Mouse (Mus musculus) kidney, adult 2 months (tissue): ENCODE results near the gene Hoxb8. TPM values are rescaled to one million over a fixed set of nuclear protein-coding genes. Genes with fewer than 3 reads are reported as not detected.

Experiments
- DNase-seq: peaks from one replicate; pipeline ENCODE4 v3.0.0; 2021
- H3K27ac ChIP-seq: fragments of 200-500 bp; 2 replicates; pipeline ENCODE4 v1.5.1; 2012; ENCODE audit warnings: low read depth, low read length, control low read depth, inconsistent platforms; ENCODE audit not compliant: insufficient read depth
- H3K27me3 ChIP-seq: fragments of 200-500 bp; replicated peaks from 2 replicates; pipeline ENCODE4 v1.6.1; 2012; ENCODE audit warnings: mild to moderate bottlenecking, moderate library complexity, low read length, inconsistent platforms; ENCODE audit not compliant: control insufficient read depth, insufficient read depth
- H3K36me3 ChIP-seq: fragments of 200-500 bp; 2 replicates; pipeline ENCODE4 v1.6.1; 2012; ENCODE audit warnings: mild to moderate bottlenecking, moderate library complexity, low read length, inconsistent platforms; ENCODE audit not compliant: control insufficient read depth, insufficient read depth
- H3K4me1 ChIP-seq: fragments of 200-500 bp; 2 replicates; pipeline ENCODE4 v1.6.1; 2011; ENCODE audit warnings: low read length; ENCODE audit not compliant: control insufficient read depth, insufficient read depth
- H3K4me3 ChIP-seq: fragments of 200-500 bp; 2 replicates; pipeline ENCODE4 v1.5.1; 2011; ENCODE audit warnings: mild to moderate bottlenecking, low read depth, low read length, control low read depth; ENCODE audit not compliant: insufficient read depth
- CTCF ChIP-seq: fragments of 200-500 bp; conservative IDR thresholded peaks from 2 replicates; pipeline ENCODE4 v1.5.1; 2011; ENCODE audit warnings: low read depth, mild to moderate bottlenecking, control low read depth, low read length, moderate library complexity, mixed read lengths; ENCODE audit not compliant: insufficient read depth, insufficient read length
- POLR2A ChIP-seq: fragments of 200-500 bp; IDR thresholded peaks from one replicate; pipeline ENCODE4 v1.6.1; 2011; ENCODE audit warnings: low read depth, low read length, control low read depth
- WGBS: fragments of 180-500 bp; shearing (Covaris S2); methylation state at CpG from one replicate; pipeline ENCODE4 v1.1.7; 2018; 5-methylcytosine and 5-hydroxymethylcytosine counted together
- polyA plus RNA-seq: library from polyadenylated mRNA; depleted of rRNA; stranded (reverse); fragments of >200 nt; gene quantifications from 2 replicates; pipeline ENCODE4 v1.2.3, GENCODE M21; 2012

Gene Hoxb8
- polyA plus RNA-seq, 1 experiment: 51.7 TPM

DNA sequence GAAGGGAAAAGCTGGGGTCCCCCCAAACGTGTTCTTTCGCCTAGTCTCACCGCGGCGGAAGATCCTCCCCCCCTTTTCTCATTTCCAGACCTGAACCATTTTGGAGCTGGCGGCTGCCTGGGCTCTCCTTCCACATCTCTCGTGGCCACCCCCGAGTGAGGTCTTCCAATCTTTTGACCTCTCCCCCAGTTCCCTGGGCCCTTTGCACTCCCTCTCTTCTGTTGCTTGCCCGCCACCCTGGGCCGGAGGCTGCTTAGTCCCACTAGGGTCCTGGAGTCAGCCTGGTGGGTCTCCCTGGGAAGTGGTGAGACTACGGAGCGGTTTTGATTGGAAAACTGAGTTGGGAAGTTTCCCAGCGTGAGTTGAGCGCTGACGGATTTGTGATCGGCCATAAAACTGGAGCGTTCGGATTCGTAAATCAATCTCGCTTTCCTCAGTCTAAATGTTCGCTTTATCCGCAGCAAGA lies 44.1 kb downstream of the Hoxb8 start:
- Histone ChIP-seq H3K27ac (peak overlapping the region; percentile 73), H3K36me3 (peaks cover under 1% of the 10 kb centered on the region; the same call in 1 of the 2 replicates), H3K4me3 (no peak overlapping the region), H3K4me1 (0 out of 2 replicates have a peak, but pooled peaks cover 7% of the 10 kb centered on the region), H3K27me3 (no peaks in the 10 kb centered on the region)
- no peak for DNase-seq
- WGBS: 55% methylated on average over 22 of the region's 22 CpGs
- no peak for TF ChIP-seq CTCF
- TF ChIP-seq POLR2A: no peak

DNA sequence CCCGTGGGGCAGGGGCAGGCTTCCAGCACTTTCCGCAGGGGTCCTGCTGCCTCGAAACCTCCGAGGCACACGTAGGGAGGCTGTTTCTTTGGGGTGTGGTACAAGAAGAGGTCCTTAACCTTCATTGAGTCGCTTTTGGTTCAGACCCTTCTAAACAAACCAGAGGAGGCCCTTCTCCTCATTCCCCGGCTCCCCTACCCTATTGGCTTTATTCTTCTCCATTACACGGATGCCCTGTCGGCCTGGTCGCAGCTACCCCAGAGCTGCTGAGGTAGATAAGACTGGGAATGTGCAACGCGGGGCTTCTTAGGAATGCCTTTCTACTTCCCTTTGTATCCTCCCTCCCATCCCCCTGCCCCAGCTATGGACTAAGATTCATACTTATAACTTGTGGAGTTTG lies 45.0 kb downstream of the Hoxb8 start:
- TF ChIP-seq CTCF (no peak), POLR2A (no peak)
- Histone ChIP-seq H3K4me1 (peaks cover 9% of the 10 kb centered on the region), H3K27ac (peak overlapping the region; percentile 15), H3K4me3 (no peak overlapping the region), H3K36me3 (no peaks in the 10 kb centered on the region; the same call in 1 of the 2 replicates), H3K27me3 (no peaks in the 10 kb centered on the region)
- WGBS: 58% methylated on average over 12 of the region's 12 CpGs
- DNase-seq: no peak

DNA sequence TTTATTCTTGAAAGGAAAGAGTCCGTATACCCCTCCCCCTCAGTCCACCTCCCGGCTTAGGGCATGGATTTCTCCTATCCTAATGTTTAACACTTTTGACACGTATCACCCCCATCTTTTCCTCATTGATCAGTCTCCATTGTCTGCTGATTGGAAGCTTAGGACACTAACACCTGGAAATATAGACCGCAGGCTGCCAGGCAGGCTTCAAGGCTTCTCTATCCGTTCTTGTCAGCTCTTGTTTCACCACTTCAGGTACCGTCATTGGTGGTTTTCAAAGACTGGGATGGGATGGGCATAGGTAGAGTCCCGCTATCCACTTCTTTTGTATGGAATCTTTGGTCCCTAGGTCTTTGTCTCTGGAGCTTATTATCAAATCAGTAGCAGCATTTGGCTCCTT lies 45.4 kb downstream of the Hoxb8 start:
- Histone ChIP-seq H3K27ac (peak overlapping the region; percentile 15; the same call in 1 of the 2 replicates), H3K4me1 (peaks cover 13% of the 10 kb centered on the region), H3K4me3 (no peak overlapping the region), H3K27me3 (no peaks in the 10 kb centered on the region), H3K36me3 (no peaks in the 10 kb centered on the region; the same call in 1 of the 2 replicates)
- no peak for TF ChIP-seq POLR2A
- WGBS: 74% methylated on average over 7 of the region's 7 CpGs
- no peak for DNase-seq

DNA sequence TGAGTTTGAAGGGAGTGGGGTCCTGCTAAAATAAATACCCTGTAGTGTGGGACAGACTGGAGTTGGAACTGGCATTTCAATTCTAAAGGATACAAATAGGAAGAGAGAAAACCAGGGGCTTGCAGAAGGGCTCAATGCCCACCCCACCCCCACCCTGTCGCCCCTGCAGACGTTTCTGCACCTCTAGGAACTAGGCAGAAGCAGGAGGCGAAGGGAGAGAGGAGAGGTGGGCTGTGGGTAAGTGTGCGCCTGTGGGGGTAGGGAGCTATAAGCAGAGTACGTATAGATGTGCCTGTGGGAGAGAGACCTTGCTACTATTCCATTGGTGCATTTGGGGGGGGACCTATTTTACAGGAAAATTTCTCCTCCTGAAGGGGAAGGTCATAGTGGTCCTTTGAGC lies 46.0 kb downstream of the Hoxb8 start:
- DNase-seq: no peak
- TF ChIP-seq POLR2A (no peak), CTCF (no peak)
- Histone ChIP-seq H3K36me3 (no peaks in the 10 kb centered on the region; the same call in 1 of the 2 replicates), H3K4me1 (peaks cover 17% of the 10 kb centered on the region), H3K27me3 (no peaks in the 10 kb centered on the region), H3K4me3 (no peak overlapping the region), H3K27ac (no peak overlapping the region)
- WGBS: 65% methylated on average over 5 of the region's 5 CpGs

DNA sequence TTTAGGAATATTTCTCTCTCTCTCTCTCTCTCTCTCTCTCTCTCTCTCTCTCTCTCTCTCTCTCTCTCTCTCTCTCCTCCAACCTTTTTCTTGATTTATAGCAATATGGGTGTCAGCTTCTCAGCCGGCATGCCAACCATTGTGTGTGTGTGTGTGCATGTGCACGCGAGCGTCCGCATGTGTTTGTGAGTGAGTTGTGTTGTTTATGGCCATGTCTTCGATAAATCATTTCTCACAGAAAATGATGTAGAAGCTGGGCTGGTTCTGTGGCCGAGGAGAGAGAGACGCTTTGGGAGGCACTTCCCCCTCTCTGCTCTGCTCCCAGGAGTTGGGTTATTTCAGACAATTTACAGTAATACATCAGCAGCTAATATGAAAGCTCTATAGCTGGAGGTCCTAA lies 46.9 kb downstream of the Hoxb8 start:
- 37% methylated on average over 8 of the region's 8 CpGs for WGBS
- DNase-seq: no peak
- Histone ChIP-seq H3K4me1 (peaks cover 18% of the 10 kb centered on the region), H3K27me3 (no peaks in the 10 kb centered on the region), H3K4me3 (no peak overlapping the region), H3K36me3 (no peaks in the 10 kb centered on the region; the same call in 1 of the 2 replicates), H3K27ac (peak overlapping the region; percentile 39; the same call in 1 of the 2 replicates)
- TF ChIP-seq CTCF (no peak), POLR2A (no peak)

DNA sequence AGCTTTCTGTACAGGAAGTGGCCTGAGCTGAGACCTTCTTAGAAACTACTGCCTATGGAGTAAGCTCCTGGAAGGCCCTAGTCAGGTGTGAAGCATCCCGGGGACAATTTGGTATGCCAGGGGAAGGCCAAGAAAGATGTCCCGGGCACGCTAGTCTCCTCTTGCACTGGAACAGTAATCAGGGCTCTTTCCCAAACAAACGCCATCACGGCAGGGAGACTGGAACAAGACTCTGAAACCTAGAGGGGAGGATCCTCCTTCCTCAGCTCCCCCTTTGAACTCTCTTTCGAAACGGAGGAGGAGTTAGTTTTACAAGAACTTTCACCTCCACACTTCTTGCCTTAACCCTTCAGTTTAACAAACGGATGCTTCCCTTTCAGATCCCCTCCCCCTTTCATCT lies 50.4 kb downstream of the Hoxb8 start:
- Histone ChIP-seq H3K27me3 (no peaks in the 10 kb centered on the region), H3K27ac (peak overlapping the region; percentile 51; the same call in 1 of the 2 replicates), H3K4me1 (peaks cover 43% of the 10 kb centered on the region), H3K4me3 (no peak overlapping the region), H3K36me3 (no peaks in the 10 kb centered on the region; the same call in 1 of the 2 replicates)
- no peak for DNase-seq
- WGBS: 25% methylated on average over 8 of the region's 8 CpGs
- TF ChIP-seq POLR2A (no peak), CTCF (no peak)

DNA sequence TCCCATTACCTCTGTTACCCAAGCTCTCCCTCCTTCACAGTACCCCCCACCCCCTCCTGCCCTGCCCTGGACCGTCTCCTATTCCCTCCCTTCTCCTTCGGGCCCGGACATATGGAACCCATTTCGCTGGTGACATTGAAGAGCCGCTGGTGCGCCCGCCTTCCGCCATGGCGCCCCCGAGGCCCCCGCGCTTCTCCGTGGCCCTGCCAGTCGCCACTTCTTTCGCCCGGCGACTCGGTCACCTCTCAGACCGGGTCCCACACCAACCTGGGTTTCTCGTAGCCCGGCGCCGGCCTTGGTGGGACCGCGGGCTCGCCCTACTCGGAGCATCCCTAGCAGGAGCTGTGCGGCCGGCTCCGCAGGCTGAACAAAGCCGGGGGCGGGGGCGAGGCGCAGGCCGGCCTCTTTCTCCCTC lies 50.9 kb downstream of the Hoxb8 start:
- 39% methylated on average over 35 of the region's 35 CpGs for WGBS

More for the DNA sequence above, 50.9 kb downstream of the Hoxb8 start:
- Histone ChIP-seq H3K27ac (peak overlapping the region; percentile 14; the same call in 1 of the 2 replicates), H3K4me1 (peaks cover 47% of the 10 kb centered on the region), H3K4me3 (no peak overlapping the region), H3K36me3 (no peaks in the 10 kb centered on the region), H3K27me3 (no peaks in the 10 kb centered on the region)
- no peak for TF ChIP-seq CTCF
- TF ChIP-seq POLR2A: no peak
- no peak for DNase-seq
